Mouse (Mus musculus): ENCODE data around the gene Cracr2b. TPM values are rescaled to one million over a fixed set of nuclear protein-coding genes. Genes with fewer than 3 reads are reported as not detected.

The Cracr2b gene
- polyA plus RNA-seq, 1 experiment from 2014 or later, result 4.4 TPM

- Histone ChIP-seq H3K4me1 (replicated peaks; ENCODE audit: control insufficient read depth, insufficient read depth, low read length) (peaks cover 5% of the 10 kb centered on the region; the same call in 1 of the 2 replicates), H3K27ac (ENCODE audit: low read depth, low read length) (peak within 1 kb of the TSS; percentile 89), H3K36me3 (ENCODE audit: control insufficient read depth, insufficient read depth, low read length) (peaks cover 5% of the 10 kb centered on the region; the same call in 1 of the 2 replicates), H3K27me3 (ENCODE audit: control insufficient read depth, insufficient read depth, low read length) (peaks cover 11% of the 10 kb centered on the region), H3K4me3 (ENCODE audit: low read depth, low read length) (peak within 1 kb of the TSS; percentile 85), H3K9ac (ENCODE audit: low read depth, low read length) (peak within 1 kb of the TSS; percentile 84), H3K9me3 (ENCODE audit: control insufficient read depth, low read length) (no peaks in the 10 kb centered on the region), H3K4me2 (replicated peaks; ENCODE audit: low read depth, low read length) (peak within 1 kb of the TSS; percentile 89)
- ATAC-seq (ENCODE audit: low FRiP score) (peak; percentile 78), DNase-seq (ENCODE audit: low spot score) (peak; percentile 89)
- 0% methylated on average over 62 of the region's 87 CpGs for WGBS
These were observed 14.3 kb downstream of the Cracr2b start, which contains the start of the genes Polr2l and Tspan4 for GRCm38 (mm10) chr7:141475011-141475804. Gene Polr2l (minus strand): TSS chr7:141475132. Gene Tspan4 (plus strand): TSS chr7:141475240.

- 1% methylated on average over 12 of the region's 12 CpGs for WGBS
- Histone ChIP-seq H3K9ac (ENCODE audit: low read depth, low read length) (peak overlapping the region; percentile 84), H3K36me3 (ENCODE audit: control insufficient read depth, insufficient read depth, low read length) (peaks cover 3% of the 10 kb centered on the region; the same call in 1 of the 2 replicates), H3K4me2 (replicated peaks; ENCODE audit: low read depth, low read length) (peak overlapping the region; percentile 89), H3K4me1 (replicated peaks; ENCODE audit: control insufficient read depth, insufficient read depth, low read length) (peaks cover 5% of the 10 kb centered on the region; the same call in 1 of the 2 replicates), H3K4me3 (ENCODE audit: low read depth, low read length) (peak overlapping the region; percentile 85), H3K27ac (ENCODE audit: low read depth, low read length) (no peak overlapping the region), H3K9me3 (ENCODE audit: control insufficient read depth, low read length) (no peaks in the 10 kb centered on the region), H3K27me3 (ENCODE audit: control insufficient read depth, insufficient read depth, low read length) (peaks cover 11% of the 10 kb centered on the region)
- DNase-seq (ENCODE audit: low spot score), result no peak
- no peak for ATAC-seq (ENCODE audit: low FRiP score)
These were observed 14.9 kb downstream of the Cracr2b start for GRCm38 (mm10) chr7:141475805-141476158.

DNA sequence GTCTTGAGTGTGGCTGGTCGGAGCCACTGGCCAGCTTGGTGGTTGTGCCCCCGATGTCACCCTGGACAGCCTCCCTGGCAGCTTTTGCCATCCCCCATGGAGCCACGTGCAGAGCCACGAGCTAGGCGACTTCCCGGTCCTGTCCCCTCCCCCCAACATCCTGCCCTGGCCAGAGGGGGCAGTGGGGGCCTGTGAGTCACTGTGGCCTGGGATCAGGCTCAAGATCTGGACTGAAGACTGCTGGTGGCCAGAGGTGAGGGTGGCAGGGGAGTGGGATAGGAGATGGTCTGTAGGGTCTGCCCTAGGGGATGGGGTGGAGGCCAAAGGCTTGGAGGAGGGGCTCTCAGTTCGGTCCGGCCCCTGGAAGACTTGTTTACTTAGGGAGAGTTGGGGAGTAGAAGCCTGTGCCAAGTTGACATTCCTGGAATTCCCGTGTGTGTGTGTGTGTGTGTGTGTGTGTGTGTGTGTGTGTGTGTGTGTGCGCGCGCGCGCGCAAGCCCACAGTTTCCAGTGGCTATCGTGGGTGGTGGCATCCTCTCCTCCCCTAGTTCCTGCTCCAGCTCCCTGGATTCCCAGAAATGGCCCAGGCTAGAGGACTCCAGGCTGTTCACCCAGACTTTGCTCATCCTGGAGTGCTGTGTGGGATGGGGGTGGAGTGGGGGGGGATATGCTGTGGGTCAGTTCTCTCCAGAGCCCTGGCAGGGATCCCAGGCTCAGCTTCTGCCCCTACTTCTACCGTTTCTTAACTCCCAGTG lies 15.5 kb downstream of the Cracr2b start:
- peak; percentile 31; the same call in 1 of the 2 replicates for ATAC-seq (ENCODE audit: low FRiP score)
- Histone ChIP-seq H3K27me3 (ENCODE audit: control insufficient read depth, insufficient read depth, low read length) (peaks cover 11% of the 10 kb centered on the region), H3K4me2 (replicated peaks; ENCODE audit: low read depth, low read length) (peak overlapping the region; percentile 89), H3K9ac (ENCODE audit: low read depth, low read length) (no peak overlapping the region), H3K4me1 (replicated peaks; ENCODE audit: control insufficient read depth, insufficient read depth, low read length) (peaks cover 9% of the 10 kb centered on the region; the same call in 1 of the 2 replicates), H3K4me3 (ENCODE audit: low read depth, low read length) (peak overlapping the region; percentile 85), H3K27ac (ENCODE audit: low read depth, low read length) (peak overlapping the region; percentile 39; the same call in 1 of the 2 replicates), H3K9me3 (ENCODE audit: control insufficient read depth, low read length) (no peaks in the 10 kb centered on the region), H3K36me3 (ENCODE audit: control insufficient read depth, insufficient read depth, low read length) (peaks cover 1% of the 10 kb centered on the region; the same call in 1 of the 2 replicates)
- 11% methylated on average over 15 of the region's 17 CpGs for WGBS
- peak; percentile 49 for DNase-seq (ENCODE audit: low spot score)

DNA sequence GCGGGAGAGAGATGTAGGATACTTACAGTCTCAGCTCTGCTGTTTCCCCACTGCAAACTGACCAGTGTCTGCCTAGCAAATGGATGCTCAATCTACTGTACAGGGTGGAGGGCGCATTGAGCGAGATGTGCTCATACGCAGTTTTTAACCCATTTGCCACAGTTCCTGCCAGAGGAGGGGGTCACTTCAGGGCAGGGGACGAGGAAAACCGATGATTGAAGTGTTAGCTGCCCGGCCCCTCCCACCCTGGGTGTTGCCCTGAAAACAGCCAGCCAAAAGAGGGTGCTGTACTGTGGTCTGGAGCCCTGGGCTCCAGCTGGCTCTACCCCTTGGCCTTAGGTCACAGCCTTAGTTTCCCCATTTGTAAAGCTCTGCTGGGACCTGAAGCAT lies 16.1 kb downstream of the Cracr2b start:
- Histone ChIP-seq H3K27me3 (ENCODE audit: control insufficient read depth, insufficient read depth, low read length) (peaks cover 11% of the 10 kb centered on the region), H3K27ac (ENCODE audit: low read depth, low read length) (peak overlapping the region; percentile 39; the same call in 1 of the 2 replicates), H3K4me2 (replicated peaks; ENCODE audit: low read depth, low read length) (no peak overlapping the region), H3K4me3 (ENCODE audit: low read depth, low read length) (no peak overlapping the region), H3K36me3 (ENCODE audit: control insufficient read depth, insufficient read depth, low read length) (no peaks in the 10 kb centered on the region), H3K9me3 (ENCODE audit: control insufficient read depth, low read length) (no peaks in the 10 kb centered on the region), H3K4me1 (replicated peaks; ENCODE audit: control insufficient read depth, insufficient read depth, low read length) (peaks cover 9% of the 10 kb centered on the region; the same call in 1 of the 2 replicates), H3K9ac (ENCODE audit: low read depth, low read length) (no peak overlapping the region)
- DNase-seq (ENCODE audit: low spot score) (no peak), ATAC-seq (ENCODE audit: low FRiP score) (no peak)
- 17% methylated on average over 7 of the region's 7 CpGs for WGBS

GRCm38 (mm10) chr7:141477578-141478269 lies 16.8 kb downstream of the Cracr2b start:
- peaks cover 17% of the 10 kb centered on the region for H3K27me3 ChIP-seq (ENCODE audit: control insufficient read depth, insufficient read depth, low read length)
- H3K4me3 ChIP-seq (ENCODE audit: low read depth, low read length), result no peak overlapping the region
- 65% methylated on average over 4 of the region's 4 CpGs for WGBS
- H3K4me2 ChIP-seq (replicated peaks; ENCODE audit: low read depth, low read length), result no peak overlapping the region
- no peaks in the 10 kb centered on the region for H3K9me3 ChIP-seq (ENCODE audit: control insufficient read depth, low read length)
- no peak overlapping the region for H3K9ac ChIP-seq (ENCODE audit: low read depth, low read length)
- DNase-seq (ENCODE audit: low spot score) (no peak), ATAC-seq (ENCODE audit: low FRiP score) (no peak)
- H3K4me1 ChIP-seq (replicated peaks; ENCODE audit: control insufficient read depth, insufficient read depth, low read length), result peaks cover 9% of the 10 kb centered on the region; the same call in 1 of the 2 replicates
- no peak overlapping the region for H3K27ac ChIP-seq (ENCODE audit: low read depth, low read length)
- no peaks in the 10 kb centered on the region for H3K36me3 ChIP-seq (ENCODE audit: control insufficient read depth, insufficient read depth, low read length)

GRCm38 (mm10) chr7:141478270-141478748 lies 17.4 kb downstream of the Cracr2b start:
- Histone ChIP-seq H3K4me2 (replicated peaks; ENCODE audit: low read depth, low read length) (no peak overlapping the region), H3K36me3 (ENCODE audit: control insufficient read depth, insufficient read depth, low read length) (no peaks in the 10 kb centered on the region), H3K9me3 (ENCODE audit: control insufficient read depth, low read length) (no peaks in the 10 kb centered on the region), H3K9ac (ENCODE audit: low read depth, low read length) (no peak overlapping the region), H3K27ac (ENCODE audit: low read depth, low read length) (no peak overlapping the region), H3K27me3 (ENCODE audit: control insufficient read depth, insufficient read depth, low read length) (peaks cover 23% of the 10 kb centered on the region), H3K4me3 (ENCODE audit: low read depth, low read length) (no peak overlapping the region), H3K4me1 (replicated peaks; ENCODE audit: control insufficient read depth, insufficient read depth, low read length) (peaks cover 9% of the 10 kb centered on the region; the same call in 1 of the 2 replicates)
- 80% methylated on average over 5 of the region's 5 CpGs for WGBS
- DNase-seq (ENCODE audit: low spot score), result no peak
- no peak for ATAC-seq (ENCODE audit: low FRiP score)

GRCm38 (mm10) chr7:141480842-141481497 lies 20.1 kb downstream of the Cracr2b start:
- H3K27me3 ChIP-seq (ENCODE audit: control insufficient read depth, insufficient read depth, low read length), result peaks cover 23% of the 10 kb centered on the region
- peak overlapping the region; percentile 62 for H3K4me3 ChIP-seq (ENCODE audit: low read depth, low read length)
- DNase-seq (ENCODE audit: low spot score) (peak; percentile 82), ATAC-seq (ENCODE audit: low FRiP score) (peak; percentile 36; the same call in 1 of the 2 replicates)
- peaks cover 5% of the 10 kb centered on the region; the same call in 1 of the 2 replicates for H3K4me1 ChIP-seq (replicated peaks; ENCODE audit: control insufficient read depth, insufficient read depth, low read length)
- peak overlapping the region; percentile 99 for H3K4me2 ChIP-seq (replicated peaks; ENCODE audit: low read depth, low read length)
- H3K27ac ChIP-seq (ENCODE audit: low read depth, low read length), result no peak overlapping the region
- 12% methylated on average over 10 of the region's 10 CpGs for WGBS
- no peaks in the 10 kb centered on the region for H3K9me3 ChIP-seq (ENCODE audit: control insufficient read depth, low read length)
- no peaks in the 10 kb centered on the region for H3K36me3 ChIP-seq (ENCODE audit: control insufficient read depth, insufficient read depth, low read length)
- no peak overlapping the region for H3K9ac ChIP-seq (ENCODE audit: low read depth, low read length)

Measured in hindbrain, embryonic 11.5 days (tissue).